Mouse (Mus musculus) hindbrain, embryonic 14.5 days (tissue): ENCODE results near the gene Tut1. TPM values are rescaled to one million over a fixed set of nuclear protein-coding genes. Genes with fewer than 3 reads are reported as not detected.
"Not testable (repeated sequence)": the region's sequence is repeated elsewhere in the genome, so short reads cannot be mapped to it uniquely, and the experiment has no call there.

Source experiments
- ATAC-seq: fragments of 200-750 bp; cut with Nextera tagmentation; 2 replicates; pipeline ENCODE4 v1.8.0; 2017; ENCODE audit warnings: moderate number of reproducible peaks, mild to moderate bottlenecking, moderate TSS enrichment, moderate library complexity; ENCODE audit not compliant: low FRiP score
- DNase-seq: peaks from one replicate; pipeline ENCODE4 v3.0.0-alpha.2; 2015; ENCODE audit warnings: low spot score
- H3K27ac ChIP-seq: fragments of 300-500 bp; sonication (generic); 2 replicates; pipeline ENCODE4 v1.5.1; 2014; ENCODE audit warnings: mild to moderate bottlenecking, moderate library complexity
- H3K27me3 ChIP-seq: fragments of 300-500 bp; sonication (generic); 2 replicates; pipeline ENCODE4 v1.6.1; 2014; ENCODE audit warnings: mild to moderate bottlenecking, low read length, mixed read lengths; ENCODE audit not compliant: control insufficient read depth, insufficient read depth
- H3K36me3 ChIP-seq: fragments of 300-500 bp; sonication (generic); replicated peaks from 2 replicates; pipeline ENCODE4 v1.6.1; 2014; ENCODE audit not compliant: control insufficient read depth, insufficient read depth
- H3K4me1 ChIP-seq: fragments of 300-500 bp; sonication (generic); replicated peaks from 2 replicates; pipeline ENCODE4 v1.6.1; 2014; ENCODE audit warnings: antibody characterized with exemption, low read length, mixed read lengths; ENCODE audit not compliant: control insufficient read depth, insufficient read depth
- H3K4me2 ChIP-seq: fragments of 300-500 bp; sonication (generic); replicated peaks from 2 replicates; pipeline ENCODE4 v1.6.1; 2014; ENCODE audit warnings: mild to moderate bottlenecking, moderate library complexity
- H3K4me3 ChIP-seq: fragments of 300-500 bp; sonication (generic); replicated peaks from 2 replicates; pipeline ENCODE4 v1.5.1; 2014; ENCODE audit warnings: mild to moderate bottlenecking, low read length
- H3K9ac ChIP-seq: fragments of 300-500 bp; sonication (generic); 2 replicates; pipeline ENCODE4 v1.6.1; 2014
- H3K9me3 ChIP-seq: fragments of 300-500 bp; sonication (generic); 2 replicates; pipeline ENCODE4 v1.6.1; 2016; ENCODE audit warnings: low read length; ENCODE audit not compliant: control insufficient read depth
- WGBS: fragments of 180-500 bp; shearing (Covaris S2); extraction: QIAGEN DNeasy Blood & Tissue Kit; methylation state at CpG from one replicate; pipeline ENCODE4 v1.1.7; 2014; 5-methylcytosine and 5-hydroxymethylcytosine counted together
- polyA plus RNA-seq: library from polyadenylated mRNA; unstranded; fragments of >200 nt; fragmentation: Nextera tagmentation; extraction: Ambion mirVana; gene quantifications from 2 replicates; pipeline ENCODE4 v1.2.1, GENCODE M21; 2014

Tut1 gene
- polyA plus RNA-seq, 1 experiment from 2014 or later: 23.0 TPM

DNA sequence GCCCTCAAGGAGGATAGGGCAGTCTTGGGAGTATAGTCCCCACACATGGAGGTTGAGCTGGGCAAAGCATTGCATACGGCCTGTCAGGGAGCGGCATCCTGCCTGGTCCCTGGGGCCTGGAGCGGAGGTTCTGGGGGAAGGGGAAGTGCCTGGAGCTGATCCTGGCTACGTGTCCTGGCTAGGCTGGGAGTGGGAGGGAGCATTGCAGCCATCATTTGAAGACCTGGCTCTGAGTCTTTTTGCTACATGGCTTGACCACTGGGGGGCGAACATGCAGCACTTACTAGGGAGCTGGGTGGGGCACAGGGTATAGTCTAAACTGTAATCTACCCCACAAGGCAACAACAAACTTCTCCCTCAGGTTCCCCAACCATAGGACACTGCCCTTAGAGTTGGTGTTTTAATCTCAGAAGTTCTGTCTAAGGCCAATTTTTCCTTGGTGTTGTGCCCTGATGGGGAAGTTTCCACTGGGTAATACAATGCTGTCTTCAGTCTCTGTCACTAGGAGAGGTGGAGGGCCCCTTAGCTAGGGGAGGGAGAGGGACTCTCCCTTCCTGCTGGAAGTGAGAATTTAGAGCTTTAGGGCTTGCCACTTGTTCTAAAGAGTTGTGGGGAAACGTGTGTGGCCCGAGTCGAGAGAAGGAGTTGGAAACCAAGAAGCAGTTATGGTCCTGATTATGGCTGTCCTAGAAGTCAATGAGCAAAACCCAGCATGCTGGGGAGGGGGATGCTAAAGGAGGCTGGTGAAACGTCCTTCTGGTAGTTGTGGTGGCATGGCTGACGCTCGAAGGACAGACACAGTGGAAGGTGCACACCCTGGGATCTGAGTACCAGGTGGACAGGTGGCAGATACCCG, 39.4 kb downstream of the Tut1 start:
- H3K4me3 ChIP-seq: no peak overlapping the region
- H3K27ac ChIP-seq: no peak overlapping the region
- H3K4me1 ChIP-seq: peaks cover 26% of the 10 kb centered on the region
- DNase-seq (peak; percentile 64), ATAC-seq (0 out of 2 replicates have a peak, but pooled peaks have one; percentile 2)
- H3K4me2 ChIP-seq: peak overlapping the region; percentile 13; the same call in 1 of the 2 replicates
- no peak overlapping the region for H3K9ac ChIP-seq
- 41% methylated on average over 12 of the region's 12 CpGs for WGBS
- H3K36me3 ChIP-seq: no peaks in the 10 kb centered on the region
- peaks cover 36% of the 10 kb centered on the region for H3K27me3 ChIP-seq
- no peaks in the 10 kb centered on the region for H3K9me3 ChIP-seq

DNA sequence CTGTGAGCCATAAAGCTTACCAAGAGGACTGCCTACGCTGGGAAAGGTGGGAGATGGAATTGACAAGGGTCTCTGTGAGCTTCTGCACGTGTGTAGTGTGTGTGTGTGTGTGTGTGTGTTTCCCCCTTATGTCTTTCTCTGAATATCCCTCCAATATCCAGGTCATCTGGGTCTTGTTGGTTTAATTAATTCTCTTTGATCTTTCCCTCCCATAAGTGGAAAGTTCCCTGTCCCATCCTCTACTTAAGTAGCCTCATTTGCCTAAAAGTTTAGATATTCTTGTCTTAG, 39.9 kb downstream of the Tut1 start:
- ATAC-seq: no peak
- WGBS: 59% methylated on average over 2 of the region's 2 CpGs
- Histone ChIP-seq H3K4me3 (no peak overlapping the region), H3K4me2 (no peak overlapping the region), H3K9ac (no peak overlapping the region), H3K27ac (no peak overlapping the region), H3K36me3 (no peaks in the 10 kb centered on the region), H3K4me1 (peaks cover 23% of the 10 kb centered on the region), H3K9me3 (no peaks in the 10 kb centered on the region), H3K27me3 (peaks cover 30% of the 10 kb centered on the region)
- DNase-seq: no peak

DNA sequence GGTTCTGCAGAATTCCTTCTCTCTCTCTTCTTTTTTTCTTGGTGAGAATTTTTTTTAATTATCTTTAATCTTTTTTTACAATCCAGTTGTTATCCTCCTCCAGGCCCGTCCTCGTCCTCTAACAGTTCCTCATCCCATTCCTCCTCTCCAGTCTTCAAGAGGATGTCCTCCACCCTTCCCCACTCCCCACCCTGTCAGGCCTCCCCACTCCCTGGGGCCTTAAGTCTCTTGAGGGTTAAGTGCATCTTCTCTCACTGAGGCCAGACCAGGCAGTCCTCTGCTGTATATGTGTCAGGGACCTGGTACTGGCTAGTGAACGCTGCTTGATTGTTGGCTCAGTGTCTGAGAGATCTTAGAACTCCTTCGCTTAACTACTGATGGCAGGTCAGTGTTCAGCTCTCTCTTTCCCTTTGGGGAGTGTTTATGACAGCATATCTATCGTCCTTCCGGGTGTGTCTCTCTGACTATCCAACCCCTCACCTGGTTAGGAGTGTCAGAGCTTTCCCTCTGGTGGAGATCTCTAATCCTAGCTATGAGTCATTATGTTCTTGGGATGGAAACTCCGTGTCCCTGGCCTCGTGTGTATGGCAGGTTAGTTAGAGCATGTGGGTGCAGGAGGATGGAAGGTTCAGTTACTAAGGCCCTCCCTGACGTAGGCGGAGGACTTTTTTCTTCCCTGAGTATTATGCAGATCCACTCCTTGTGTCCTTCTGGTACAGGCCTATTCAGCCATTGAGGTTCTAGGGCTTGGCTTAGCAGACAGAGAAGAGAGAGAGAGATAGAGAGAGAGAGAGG, 41.4 kb downstream of the Tut1 start:
- no peak overlapping the region for H3K4me2 ChIP-seq
- no peak overlapping the region for H3K4me3 ChIP-seq
- peaks cover 8% of the 10 kb centered on the region for H3K4me1 ChIP-seq
- ATAC-seq (no peak), DNase-seq (no peak)
- H3K27ac ChIP-seq: no peak overlapping the region
- H3K27me3 ChIP-seq: peaks cover 17% of the 10 kb centered on the region
- no peak overlapping the region for H3K9ac ChIP-seq
- no peaks in the 10 kb centered on the region for H3K36me3 ChIP-seq
- WGBS: 83% methylated on average over 10 of the region's 10 CpGs
- no peaks in the 10 kb centered on the region for H3K9me3 ChIP-seq

DNA sequence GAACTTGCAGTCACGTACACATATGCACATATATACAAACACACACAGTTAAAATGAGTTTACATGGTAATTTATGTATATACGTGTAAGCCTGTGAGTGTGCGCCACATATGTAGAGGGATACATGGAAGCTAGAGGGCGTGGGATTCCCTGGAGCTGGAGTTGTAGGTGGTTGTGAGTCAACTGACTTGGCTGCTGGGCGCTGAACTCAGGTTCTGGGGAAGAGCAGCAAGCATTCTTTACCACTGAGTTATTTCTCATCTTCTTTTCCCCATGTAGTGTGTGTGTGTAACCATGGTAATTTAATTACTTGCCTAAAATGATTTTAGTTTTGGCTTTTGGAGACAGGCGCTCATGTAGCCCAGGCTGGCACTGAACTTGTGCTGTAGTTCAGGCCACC, 43.0 kb downstream of the Tut1 start:
- Histone ChIP-seq H3K36me3 (no peaks in the 10 kb centered on the region), H3K9ac (no peak overlapping the region), H3K4me2 (no peak overlapping the region), H3K9me3 (no peaks in the 10 kb centered on the region), H3K4me1 (no peaks in the 10 kb centered on the region; the same call in 1 of the 2 replicates), H3K4me3 (no peak overlapping the region), H3K27ac (no peak overlapping the region), H3K27me3 (0 out of 2 replicates have a peak, but pooled peaks cover 3% of the 10 kb centered on the region)
- DNase-seq: no peak
- 92% methylated on average over 6 of the region's 6 CpGs for WGBS
- ATAC-seq: no peak

DNA sequence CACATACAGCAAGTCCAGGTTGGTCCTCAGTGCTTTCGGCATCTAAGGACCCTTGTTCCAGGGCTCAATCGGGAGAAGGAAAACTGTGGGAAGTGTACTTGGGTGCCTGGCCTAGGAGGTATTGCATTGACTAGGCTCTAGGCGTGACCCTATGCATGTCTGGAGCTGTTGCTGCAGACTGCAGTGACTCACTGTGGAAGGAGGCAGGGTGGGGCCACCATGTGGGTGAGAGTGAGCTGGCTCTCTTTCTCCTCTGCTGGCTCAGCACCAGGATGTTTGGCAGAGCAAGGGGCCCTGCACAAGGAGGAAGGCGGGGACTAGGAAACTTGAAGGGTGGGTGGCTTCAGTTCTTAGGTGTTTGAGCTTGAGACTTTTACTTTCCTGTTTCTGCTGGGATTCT, 43.9 kb downstream of the Tut1 start:
- no peak overlapping the region for H3K27ac ChIP-seq

DNA sequence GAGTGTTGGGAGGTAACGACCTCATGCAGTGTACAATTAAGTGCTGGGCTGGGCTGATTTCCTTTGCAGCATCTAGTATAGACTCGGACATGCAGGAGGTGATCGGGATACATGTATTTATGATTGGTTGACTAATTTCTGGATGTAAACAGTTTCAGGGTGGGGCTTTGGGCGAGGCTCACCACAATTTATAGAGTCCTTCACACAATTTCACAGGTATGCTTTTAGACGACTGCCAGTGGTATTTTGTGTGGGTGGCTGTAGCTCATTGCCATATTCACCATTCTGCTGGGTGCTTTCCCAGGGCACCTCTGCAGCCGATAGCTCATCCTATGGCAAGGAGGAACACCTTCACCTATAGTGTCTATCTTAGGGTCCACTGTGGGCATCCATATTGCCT, 44.9 kb downstream of the Tut1 start:
- no peak overlapping the region for H3K4me3 ChIP-seq
- no peaks in the 10 kb centered on the region for H3K9me3 ChIP-seq
- H3K4me1 ChIP-seq: no peaks in the 10 kb centered on the region
- no peak overlapping the region for H3K9ac ChIP-seq
- H3K27ac ChIP-seq: no peak overlapping the region
- 90% methylated on average over 6 of the region's 6 CpGs for WGBS
- DNase-seq (no peak), ATAC-seq (no peak)
- H3K27me3 ChIP-seq: no peaks in the 10 kb centered on the region
- H3K4me2 ChIP-seq: no peak overlapping the region
- H3K36me3 ChIP-seq: no peaks in the 10 kb centered on the region

More for the DNA sequence above, 43.9 kb downstream of the Tut1 start:
- no peaks in the 10 kb centered on the region for H3K36me3 ChIP-seq
- DNase-seq (no peak), ATAC-seq (peak; percentile 64; the same call in 1 of the 2 replicates)
- no peak overlapping the region for H3K4me3 ChIP-seq
- WGBS: 61% methylated on average over 4 of the region's 4 CpGs
- no peak overlapping the region for H3K9ac ChIP-seq
- no peaks in the 10 kb centered on the region; the same call in 1 of the 2 replicates for H3K4me1 ChIP-seq
- H3K4me2 ChIP-seq: no peak overlapping the region
- H3K27me3 ChIP-seq: no peaks in the 10 kb centered on the region
- H3K9me3 ChIP-seq: no peaks in the 10 kb centered on the region

DNA sequence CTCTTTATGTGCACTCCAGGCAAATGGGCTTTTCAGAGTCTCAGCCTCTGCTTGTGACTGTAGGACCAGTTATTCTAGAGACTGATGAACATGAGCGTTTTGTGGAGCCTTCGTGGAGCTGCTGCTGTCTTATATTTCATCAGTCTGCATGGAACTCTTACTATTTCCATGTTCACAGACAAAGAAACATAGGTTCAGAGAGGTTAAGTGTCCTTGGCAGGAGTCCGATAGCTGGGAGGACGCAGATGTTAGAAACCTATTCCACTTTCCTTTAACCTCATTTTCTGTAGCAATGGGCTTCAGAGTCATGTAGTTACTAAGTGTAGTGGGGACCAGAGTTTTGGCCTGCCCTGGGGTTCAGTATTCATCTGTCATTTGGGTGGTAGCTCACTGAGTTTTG, 45.6 kb downstream of the Tut1 start:
- Histone ChIP-seq H3K36me3 (no peaks in the 10 kb centered on the region), H3K9me3 (no peaks in the 10 kb centered on the region), H3K4me1 (no peaks in the 10 kb centered on the region), H3K9ac (no peak overlapping the region), H3K4me3 (no peak overlapping the region), H3K4me2 (no peak overlapping the region), H3K27ac (no peak overlapping the region), H3K27me3 (no peaks in the 10 kb centered on the region)
- WGBS: 94% methylated on average over 4 of the region's 4 CpGs
- DNase-seq (no peak), ATAC-seq (no peak)

DNA sequence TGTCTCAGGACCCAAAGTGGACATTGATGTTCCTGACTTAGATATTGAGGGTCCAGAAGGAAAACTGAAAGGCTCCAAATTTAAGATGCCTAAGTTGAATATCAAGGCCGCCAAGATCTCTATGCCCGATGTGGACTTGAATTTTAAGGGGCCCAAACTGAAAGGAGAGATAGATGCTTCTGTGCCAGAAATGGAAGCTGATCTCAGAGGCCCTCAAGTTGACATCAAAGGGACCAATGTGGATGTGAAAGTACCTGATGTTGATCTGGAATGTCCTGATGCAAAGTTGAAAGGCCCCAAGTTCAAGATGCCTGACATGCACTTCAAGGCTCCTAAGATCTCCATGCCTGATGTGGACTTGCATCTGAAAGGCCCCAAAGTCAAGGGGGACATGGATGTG, 53.3 kb downstream of the Tut1 start:
- H3K27ac ChIP-seq, H3K4me1 ChIP-seq, DNase-seq, H3K4me3 ChIP-seq, H3K27me3 ChIP-seq, ATAC-seq, H3K9ac ChIP-seq, H3K4me2 ChIP-seq, H3K9me3 ChIP-seq, H3K36me3 ChIP-seq: not testable (repeated sequence)
- WGBS: 92% methylated on average over 2 of the region's 2 CpGs
